Mouse (Mus musculus): ENCODE measurements around the gene Glod4. TPM values are rescaled to one million over a fixed set of nuclear protein-coding genes. Genes with fewer than 3 reads are reported as not detected.
A peak's percentile ranks its signal among the peaks of the same experiment; 100 is the strongest.

Glod4 gene
- total RNA-seq, 2 experiments from 2014 or later, result 51.0 to 57.8 TPM

DNA sequence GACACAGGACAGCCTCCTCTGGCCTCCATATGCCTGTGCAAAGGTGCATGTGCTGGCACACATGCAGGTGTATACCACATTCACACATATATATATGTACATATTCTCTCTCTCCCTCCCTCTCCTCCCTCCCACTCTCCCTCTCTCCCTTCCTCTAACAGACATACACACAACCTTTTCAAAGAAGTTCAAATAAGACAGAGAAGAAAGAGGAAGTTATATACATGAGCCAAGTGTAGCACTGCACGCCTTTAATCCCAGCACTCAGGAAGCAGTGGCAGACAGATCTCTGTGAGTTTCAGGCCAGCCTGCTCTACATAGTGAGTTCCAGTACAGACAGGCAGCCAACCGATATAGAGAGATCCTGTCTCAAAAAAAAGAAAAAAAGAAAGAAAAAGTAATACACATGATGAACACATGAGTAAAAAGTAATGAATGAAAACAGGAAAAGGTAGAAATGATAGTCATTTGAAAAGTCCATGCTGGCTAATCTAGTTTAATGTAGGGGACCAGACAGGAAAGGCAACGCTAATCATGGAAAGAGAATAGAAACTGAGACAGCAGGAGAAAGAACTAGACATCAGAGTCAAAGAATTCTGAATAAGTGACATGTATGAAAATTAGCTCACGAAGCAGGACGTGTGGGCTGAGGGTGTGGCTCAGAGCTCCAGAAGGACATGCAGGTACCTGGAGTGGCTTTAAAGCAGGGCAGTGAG lies 90.1 kb downstream of the Glod4 start:
- no peak for DNase-seq (ENCODE audit: extremely low spot score in 1 of 2, low spot score in 1 of 2)

DNA sequence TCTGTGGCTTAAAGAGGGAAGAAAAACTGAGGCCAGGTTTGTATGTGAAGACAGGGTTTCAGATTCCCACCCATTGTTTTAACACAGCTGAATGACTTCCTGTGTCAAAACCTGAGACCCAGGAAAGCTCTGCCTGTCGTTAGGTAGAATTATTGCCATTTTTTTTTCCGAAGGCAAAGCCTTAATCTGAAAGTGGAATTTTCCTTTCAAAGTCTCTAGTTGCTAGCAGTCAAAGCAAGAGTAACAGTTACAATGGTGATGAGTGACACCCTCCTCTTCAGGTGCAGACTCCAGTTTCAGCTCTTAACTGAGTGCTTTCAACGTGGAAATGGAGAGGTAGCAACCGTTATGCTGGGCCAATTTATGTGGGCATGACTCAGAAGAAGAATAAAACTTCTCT lies 92.5 kb downstream of the Glod4 start:
- no peak for DNase-seq (ENCODE audit: extremely low spot score in 1 of 2, low spot score in 1 of 2)

DNA sequence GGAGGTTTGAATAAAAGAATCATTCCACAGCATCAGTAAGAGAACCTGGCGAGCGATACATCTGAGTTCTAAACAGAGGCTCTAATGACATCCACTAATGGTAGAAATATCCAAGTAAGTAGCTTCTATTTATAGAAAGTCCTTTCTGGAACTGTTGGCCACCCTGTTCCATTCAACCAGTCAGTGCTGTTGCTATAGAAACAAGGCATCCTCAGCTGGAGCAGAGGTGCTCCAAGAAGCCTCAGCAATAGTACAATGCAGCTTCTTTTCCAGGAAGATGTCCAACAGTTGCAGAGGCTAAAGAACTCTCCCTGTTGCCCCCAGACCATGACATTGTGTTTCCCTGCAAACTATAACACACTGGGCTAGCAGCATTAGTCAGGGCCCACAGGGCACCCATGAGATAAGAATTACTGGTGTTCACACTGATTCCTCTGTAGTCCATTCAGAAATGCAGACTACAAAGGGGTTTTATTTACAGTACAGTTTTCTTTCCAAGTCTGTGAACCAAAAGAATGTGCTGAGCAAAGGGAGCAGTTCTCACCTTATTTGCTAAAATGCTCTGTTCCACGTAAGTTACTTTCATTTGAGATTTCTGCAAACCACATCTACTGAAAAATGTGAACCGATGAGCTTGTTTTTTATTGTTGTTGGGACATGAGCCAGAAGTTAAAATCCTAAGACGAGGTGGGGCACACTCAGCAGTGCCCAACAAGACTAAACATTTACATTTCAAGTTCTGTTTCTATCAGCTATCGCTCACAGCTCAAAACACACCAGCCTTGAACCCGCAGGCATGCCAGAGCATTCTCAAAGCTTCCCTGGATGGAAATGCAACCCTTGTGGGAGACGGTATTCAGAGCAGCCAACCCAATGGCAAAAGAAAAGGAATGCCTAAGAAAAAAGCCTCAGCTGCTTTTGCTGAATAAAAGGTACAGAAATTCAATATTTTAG lies 95.2 kb downstream of the Glod4 start:
- DNase-seq (ENCODE audit: extremely low spot score in 1 of 2, low spot score in 1 of 2), result no peak

DNA sequence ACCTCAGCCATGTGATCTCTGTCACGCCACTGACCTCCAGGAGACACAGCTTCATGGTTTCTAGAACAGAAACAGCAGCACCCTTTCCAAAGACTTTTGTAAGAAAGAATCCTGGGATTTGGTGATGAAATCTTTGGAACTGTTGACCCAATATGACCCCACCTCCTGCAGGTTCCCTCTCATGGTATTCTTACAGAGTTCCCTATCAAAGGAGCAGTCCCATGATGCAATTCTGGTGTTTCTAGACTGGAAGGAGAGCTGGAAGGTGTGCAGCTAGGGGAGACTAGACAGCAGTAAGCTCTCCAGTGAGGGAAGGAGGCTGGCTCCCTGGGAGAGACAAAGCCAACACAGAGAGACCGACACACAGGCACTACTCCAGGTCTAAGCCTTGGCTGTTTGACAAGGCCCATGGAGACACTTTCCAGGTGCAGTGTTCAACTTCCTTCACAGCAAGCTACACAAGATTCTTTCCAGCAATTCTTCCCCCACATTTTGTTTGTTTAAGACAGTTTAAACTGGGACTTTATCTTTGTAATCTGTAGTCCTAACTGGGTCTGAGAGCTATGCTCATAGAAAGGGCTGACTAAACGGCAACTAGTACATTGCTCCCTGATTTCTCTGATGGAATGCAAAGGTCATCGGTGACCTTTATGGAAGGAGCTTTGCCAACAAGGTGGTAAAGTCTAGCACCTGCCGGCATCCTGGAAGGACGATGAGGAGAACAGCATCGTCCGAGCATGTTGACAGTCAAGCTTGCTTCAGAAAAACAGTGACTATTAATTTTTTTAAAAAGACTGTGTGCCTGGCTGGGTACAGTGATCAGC lies 97.1 kb downstream of the Glod4 start:
- no peak for DNase-seq (ENCODE audit: extremely low spot score in 1 of 2, low spot score in 1 of 2)

DNA sequence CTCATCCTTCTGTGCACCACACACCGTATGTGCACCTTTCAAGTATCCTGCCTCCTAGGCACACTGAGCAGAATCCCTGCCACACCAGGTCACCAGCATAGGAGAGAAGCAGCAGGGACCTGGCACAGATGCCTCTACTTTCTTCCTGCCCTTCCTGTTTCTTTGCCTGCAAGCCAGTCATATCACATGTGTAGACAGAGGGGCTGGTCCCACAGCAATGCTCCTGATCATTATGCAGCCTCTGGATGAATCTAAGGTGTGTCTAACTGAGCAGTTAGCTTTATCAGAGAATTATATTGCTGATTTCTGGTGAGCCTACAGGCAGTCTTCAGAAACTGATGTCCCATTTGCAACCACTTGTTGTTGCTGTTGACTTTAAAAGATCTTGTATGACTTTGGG lies 98.4 kb downstream of the Glod4 start:
- no peak for DNase-seq (ENCODE audit: extremely low spot score in 1 of 2, low spot score in 1 of 2)

DNA sequence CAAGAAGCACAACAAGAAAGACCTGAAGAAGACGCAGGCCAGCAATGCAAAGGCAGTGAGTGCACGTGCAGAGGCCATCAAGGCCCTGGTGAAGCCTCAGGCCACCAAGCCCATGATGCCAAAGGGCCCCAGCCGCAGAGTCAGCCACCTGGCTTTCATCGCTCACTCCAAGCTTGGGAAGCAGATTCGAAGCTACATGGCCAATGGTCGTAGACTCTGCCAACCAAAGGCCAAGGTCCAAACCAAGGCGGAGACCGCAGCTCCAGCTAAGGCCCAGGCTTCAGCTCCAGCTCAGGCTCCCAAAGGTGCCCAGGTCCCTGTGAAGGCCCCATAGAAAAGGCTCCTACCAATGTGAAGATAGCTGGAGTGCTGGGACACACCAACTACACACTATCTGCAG lies 99.1 kb downstream of the Glod4 start:
- DNase-seq (ENCODE audit: extremely low spot score in 1 of 2, low spot score in 1 of 2), result no peak

DNA sequence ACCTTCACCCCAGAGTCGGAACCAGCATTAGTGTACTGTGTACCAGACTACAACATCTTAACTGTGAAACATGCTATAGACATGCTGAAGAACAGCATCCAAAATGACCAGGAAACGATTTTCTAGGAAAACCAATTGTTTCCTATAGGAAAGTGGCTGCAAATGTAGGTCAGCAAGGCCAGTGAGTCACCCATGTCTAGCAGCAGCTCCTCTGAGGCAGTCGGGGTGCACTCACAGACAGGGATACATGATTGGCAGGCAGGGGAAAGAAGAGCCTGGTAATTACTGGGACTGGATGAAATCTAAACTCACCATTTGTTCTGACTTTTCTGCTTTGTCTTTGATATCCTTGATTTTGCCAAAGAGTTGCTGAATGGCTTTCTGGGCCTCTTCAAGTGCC lies 105.5 kb downstream of the Glod4 start:
- DNase-seq (ENCODE audit: extremely low spot score in 1 of 2, low spot score in 1 of 2), result no peak

DNA sequence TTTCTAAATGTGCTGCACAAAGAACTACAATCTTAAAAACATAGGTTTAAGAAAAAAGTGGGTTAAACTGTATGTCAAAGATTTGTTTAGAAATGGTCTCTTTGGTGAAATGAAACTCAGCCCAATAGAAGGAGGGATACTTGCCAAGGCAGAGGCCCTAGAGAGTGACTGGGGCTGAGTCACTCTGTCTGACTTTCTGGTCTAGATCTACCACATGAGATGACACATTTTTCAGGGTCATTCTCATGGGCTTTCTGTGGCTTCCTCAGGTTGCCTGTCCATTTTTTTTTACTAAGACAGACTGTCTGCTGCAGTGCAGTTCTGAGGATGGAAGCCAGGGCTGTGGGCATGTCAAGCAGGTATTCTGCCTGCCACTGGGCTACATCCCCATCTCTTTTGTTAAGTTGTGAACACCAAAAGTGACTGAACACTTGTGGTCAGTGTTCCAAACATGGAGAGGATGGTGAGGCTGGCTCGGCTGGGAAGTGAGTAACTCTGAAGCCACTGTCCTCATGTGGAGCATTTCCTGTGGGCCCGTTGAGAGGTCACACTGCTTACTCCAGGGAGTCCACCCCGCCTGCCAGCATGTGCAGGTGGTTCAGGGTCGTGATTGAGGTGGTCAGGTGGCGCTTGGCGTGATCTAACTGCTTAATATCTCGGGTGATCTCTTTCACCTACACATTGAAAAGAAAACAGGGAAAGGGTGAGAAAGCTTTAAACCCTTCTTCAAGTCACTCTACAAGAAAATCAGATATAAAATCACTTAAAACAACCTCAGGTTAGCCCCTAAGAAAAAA lies 107.7 kb downstream of the Glod4 start:
- DNase-seq (ENCODE audit: extremely low spot score in 1 of 2, low spot score in 1 of 2), result no peak

DNA sequence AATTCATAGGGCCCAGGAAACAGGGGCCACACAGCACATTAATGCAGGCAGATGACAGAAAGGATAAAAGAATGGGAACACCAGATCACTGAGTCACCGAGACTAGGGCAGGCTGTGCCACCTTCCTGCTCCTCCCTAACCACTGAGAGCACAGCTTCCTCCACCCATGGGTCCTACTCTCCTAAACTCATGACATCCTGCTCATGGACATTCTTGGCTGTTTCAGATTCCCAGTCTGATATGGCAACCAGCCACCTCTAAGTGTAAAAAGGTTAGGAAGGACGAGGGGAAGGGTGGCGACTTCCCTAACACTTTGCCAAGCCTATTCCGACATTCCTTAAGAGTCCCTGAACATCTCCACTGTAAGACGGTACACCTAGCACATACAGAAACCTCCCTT lies 112.7 kb downstream of the Glod4 start:
- no peak for DNase-seq (ENCODE audit: extremely low spot score in 1 of 2, low spot score in 1 of 2)

DNA sequence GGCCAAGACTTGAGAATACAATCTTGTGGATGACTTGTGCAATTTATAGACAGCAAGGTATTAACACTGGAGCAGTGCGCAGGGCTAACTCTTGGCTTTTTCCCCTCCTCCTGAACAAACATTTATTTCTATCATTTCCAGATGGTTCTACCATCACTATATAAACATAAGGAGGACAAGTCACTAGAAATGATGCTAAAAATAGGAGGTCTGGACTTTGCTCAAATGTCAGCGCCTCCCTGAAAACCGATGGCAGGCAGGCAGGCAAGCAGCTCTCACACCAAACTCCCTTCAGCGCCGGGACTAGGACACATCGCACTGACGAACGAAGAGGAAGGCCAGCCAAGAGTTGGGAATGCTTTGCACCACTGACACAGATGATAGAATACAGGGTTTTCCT lies 118.1 kb downstream of the Glod4 start:
- no peak for DNase-seq (ENCODE audit: extremely low spot score in 1 of 2, low spot score in 1 of 2)

DNA sequence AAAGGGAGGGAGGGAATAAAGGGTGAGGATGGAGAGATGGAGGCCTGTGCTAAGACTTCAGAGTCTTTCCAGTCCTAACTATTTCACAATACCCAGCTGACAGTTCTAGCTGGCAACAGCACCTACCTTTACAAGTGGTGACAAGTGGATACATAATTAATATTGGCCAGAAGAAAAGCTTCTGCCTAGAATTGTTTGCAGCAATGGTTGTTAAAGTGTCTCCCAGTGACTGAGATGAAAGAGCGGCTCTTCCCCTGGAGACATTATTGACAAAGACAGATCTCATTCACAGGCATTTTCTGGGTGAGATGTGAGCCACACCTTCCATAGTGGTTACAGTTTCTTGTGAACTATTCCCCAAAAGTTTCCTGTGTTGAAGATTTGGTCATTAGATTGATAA lies 120.0 kb downstream of the Glod4 start:
- no peak for DNase-seq (ENCODE audit: extremely low spot score in 1 of 2, low spot score in 1 of 2)

DNA sequence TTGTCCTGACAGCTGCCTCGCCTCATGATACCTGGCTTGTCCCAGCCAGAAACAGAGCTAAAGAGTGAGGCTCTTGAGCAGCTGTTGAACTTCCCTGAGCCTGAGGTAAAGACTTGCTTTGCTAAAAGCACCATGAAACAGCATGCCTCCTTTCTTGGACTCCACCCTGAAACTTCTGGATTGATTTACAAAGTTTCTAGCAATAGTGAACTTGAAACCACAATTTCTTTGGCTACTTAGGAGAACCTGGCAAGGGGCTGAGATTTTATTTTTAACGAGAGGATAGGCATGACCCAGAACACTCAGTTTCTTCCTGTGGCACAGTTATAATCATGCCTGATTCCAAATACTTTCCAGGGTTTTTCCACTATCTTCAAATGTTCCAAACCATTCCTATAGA lies 121.0 kb downstream of the Glod4 start:
- no peak for DNase-seq (ENCODE audit: extremely low spot score in 1 of 2, low spot score in 1 of 2)

DNA sequence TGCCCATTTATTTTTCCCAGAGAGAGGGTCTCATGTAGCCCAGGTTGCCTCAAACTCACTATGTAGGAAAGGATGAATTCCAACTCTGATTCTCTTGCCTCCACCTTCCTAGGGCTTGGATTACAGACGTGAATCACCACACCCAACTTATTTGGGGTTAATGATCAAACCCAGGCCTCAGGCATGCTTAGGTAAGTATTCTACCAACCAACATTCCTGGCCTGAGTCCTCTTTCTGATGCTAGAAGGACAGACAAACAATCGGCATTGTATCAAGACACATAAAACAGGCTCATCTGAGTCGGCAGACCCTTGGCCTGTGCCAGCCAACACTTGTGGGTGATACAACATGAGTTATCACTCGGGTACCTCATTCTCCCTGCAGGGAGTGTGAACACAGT lies 122.4 kb downstream of the Glod4 start:
- no peak for DNase-seq (ENCODE audit: extremely low spot score in 1 of 2, low spot score in 1 of 2)

DNA sequence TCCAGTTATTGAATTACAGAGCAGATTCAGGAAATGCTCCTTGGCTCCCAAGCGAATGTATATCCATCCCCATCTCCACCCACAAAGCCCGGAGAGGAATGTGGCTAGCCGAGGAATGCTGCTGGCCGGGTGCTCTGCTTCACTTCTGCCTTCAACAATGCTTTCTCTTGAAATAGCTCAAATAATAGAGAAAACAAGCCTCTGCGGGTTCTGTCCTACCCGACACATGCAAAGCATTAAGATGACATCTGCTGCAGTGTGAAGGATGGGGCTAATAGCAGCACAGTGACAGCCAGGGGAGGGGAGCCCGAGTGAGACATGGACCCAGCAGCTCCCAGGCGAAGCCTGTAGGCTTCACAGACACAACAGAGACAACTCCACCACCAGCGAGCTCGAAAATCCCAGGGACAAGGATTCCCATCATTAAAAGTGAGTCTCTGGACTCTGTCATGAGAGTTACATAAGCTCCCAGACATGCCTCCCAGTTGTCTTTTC lies 123.1 kb downstream of the Glod4 start:
- peak; percentile 26 to 49 for DNase-seq (ENCODE audit: extremely low spot score in 1 of 2, low spot score in 1 of 2)

DNA sequence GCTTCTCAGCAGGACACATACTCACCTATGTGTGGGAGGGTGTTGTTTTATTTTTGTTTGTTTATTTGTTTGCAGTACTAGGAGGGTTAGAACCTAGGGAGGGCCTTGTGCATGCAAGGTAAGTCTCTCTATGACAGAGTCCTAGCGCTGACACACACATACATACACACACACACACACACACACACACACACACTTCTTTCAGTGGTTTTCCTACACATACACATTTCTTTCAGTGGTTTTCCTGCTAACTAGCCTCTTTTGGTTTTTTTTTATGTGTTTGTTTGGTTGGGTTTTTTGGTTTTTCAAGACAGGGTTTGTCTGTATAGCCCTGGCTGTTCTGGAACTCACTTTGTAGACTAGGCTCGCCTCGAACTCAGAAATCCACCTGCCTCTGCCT lies 133.1 kb downstream of the Glod4 start:
- DNase-seq (ENCODE audit: extremely low spot score in 1 of 2, low spot score in 1 of 2), result no peak

DNA sequence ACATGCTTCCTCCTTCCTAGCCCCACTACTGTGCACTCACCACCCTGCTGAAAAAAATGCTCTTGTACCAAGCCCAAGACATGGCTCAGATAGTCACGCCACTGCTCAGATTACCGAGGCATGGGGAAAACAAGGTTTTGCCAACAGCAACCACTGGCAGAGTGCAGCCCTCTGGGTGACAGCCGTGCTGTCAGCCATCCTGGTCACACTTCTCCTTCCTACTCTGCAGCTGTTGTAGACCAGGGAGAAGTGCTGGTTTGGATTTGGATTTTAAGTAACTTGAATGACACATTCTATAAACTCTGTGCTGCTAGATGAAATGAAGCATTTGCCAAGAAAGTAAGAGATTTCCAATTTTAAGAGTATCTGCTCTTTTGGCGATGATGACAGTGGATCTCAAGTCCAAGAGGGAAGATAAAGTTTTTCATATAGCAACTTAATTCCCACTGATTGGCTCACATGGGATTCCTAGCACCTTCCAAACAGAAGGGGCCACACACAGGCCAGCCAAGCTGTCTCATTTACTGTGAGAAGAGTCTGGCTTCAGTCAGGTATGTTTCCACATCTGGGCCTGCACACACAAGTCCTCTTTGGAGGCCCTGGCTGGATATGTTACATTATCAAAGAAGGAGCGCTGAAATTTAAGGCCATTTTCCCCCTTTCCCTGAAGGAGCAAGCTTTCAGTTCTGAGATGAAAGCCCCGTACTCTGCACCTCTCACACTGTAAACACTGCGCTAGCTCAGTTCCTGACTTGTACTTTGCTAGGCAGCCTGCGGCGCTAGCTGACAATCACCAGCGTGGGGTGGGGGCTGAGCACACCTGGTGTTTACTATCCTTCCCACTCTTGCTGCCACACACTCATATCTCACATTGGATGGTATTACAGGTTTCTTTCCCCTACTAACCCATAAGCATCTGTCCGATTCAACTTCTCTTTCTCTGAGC lies 136.7 kb downstream of the Glod4 start:
- no peak for DNase-seq (ENCODE audit: extremely low spot score in 1 of 2, low spot score in 1 of 2)

DNA sequence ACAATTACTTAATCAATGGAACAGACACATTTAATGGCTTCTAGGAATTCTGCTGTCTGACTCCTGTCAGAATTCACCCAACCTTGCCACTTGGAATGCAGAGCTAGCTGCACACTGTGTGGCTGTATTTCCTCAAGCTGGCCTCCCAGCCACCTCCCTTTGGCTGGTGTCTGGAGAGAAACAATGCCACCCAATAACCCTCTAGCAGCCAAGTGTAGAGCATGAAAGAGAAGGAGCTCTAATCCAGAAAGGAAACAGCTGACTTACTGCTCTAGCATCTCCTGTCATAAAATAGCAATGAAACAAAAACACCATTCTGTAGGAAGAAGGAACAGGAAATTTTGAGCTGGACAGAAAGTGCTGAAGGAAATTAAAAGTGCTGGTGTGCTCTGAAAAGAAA lies 142.4 kb downstream of the Glod4 start:
- DNase-seq (ENCODE audit: extremely low spot score in 1 of 2, low spot score in 1 of 2), result no peak

DNA sequence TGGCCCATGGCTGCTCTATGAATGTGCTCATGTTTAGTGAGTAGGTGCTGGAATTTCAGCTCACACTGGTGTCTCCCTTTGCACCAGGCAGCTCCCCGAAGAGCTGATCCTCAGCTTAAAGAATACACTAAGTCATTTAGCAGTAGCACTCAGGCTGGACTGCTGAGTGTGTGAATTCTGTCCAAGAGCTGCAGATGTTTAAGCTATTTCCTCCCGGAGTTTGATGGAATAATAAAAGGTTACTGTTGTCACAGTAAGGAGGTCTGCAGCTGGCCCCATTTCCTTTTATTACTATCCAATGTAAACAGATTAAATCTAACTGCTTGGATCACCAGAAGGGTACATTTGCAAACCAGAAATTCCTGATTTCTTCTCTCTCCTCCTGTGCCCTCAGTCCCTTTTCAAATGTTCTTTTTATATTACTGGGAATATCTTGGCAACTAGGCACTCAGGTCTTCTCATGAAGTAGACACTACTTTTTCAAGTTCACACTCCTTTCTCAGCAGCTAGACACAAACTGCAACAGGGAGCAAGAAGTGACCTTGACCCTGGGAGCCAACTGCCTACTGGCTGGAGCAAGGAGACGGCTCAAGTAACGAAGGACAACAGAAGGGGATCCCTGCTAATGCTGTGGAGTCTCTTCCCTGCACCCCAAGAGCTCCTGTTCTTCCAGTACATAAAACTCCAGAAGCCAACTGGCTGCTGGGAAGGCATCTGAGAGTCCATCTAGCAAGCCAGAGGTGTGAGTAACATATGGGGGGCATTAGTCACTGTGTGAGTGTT lies 144.1 kb downstream of the Glod4 start:
- DNase-seq (ENCODE audit: extremely low spot score in 1 of 2, low spot score in 1 of 2), result no peak
